Mouse (Mus musculus) retina, embryonic 14.5 days (tissue): ENCODE data around the gene Igfbp6.

Experiments used
- DNase-seq: peaks from one replicate; pipeline ENCODE4 v3.0.0-alpha.2; 2015; ENCODE audit warnings: low spot score

The Igfbp6 gene

DNA sequence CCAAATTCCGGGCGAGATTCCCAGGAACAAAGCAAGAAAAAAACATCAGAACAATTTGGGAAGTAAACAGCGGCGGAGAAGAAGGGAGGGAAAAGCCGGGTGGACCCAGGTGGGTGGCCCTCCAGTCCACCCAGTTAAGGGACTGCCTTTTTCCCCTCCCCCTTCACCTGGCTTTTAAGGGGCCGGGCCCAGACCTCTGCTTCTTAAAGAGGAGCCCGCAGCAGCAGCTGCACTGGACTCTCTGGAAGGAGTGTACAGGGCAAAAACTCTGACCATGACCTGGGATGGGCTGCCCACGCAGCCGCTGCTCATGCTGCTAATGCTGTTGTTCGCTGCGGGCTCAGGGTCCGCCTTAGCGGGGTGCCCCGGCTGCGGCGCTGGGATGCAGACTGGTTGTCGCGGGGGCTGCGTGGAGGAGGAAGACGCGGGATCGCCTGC is at the start of gene Igfbp6:
TSS of gene Igfbp6 (plus strand) at position 89 of the 438 bp plus-strand sequence.
- DNase-seq = peak; percentile 34

DNA sequence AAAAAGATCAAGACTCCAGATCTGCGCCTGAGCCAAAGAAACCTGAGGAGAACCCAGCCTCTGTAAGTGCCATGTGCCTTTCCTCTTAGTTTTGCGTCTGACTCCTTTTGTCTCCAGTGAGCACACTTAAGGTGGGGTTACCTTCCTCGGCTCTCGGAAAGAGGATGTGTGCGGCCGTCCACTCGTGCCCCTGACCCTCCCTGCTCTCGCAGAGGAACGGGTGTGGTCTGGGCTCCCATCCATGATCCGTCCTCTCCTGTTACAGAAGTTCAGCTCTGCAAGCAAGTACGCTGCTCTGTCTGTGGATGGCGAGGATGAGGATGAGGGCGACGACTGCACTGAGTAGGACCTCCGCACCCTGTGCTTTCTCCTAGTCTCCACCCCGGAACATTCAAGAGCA is 49.2 kb upstream of the Igfbp6 start:
- no peak for DNase-seq

DNA sequence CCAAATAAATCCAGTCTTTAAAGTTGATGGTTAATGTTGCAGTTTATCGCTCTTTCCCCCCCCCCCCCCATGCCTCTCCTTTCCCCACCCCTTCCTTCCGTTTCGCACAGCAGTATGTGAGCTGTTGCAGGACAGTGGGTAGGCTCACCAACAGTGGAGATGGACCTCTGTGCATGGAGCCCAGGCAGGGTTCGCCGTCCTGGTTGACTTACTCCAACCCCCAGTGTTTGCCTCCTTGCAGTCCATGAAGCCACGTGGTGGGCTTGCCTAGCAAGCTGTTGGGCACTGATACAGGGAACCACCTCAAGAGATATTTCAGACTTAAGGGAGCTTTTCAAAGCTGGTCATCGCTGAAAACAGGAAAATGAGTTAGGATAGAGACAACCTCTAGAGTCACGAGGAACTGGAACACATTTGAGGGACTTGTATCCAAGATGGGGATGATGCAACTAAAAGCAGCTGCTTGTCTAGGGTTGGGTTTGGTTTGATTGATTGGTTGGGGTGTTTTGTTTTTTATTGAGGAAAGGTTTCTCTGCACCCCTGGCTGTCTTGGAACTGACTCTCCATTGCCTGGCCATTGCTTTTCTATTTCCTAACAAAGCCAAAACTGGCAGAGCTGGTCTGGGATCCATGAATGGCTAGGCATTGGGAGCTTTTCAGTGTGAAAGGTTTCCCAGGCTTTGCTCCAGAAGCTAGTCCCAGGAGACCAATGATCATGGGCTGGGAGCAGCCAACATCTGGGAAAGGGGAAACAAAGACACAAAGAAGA is 46.8 kb upstream of the Igfbp6 start:
- no peak for DNase-seq

DNA sequence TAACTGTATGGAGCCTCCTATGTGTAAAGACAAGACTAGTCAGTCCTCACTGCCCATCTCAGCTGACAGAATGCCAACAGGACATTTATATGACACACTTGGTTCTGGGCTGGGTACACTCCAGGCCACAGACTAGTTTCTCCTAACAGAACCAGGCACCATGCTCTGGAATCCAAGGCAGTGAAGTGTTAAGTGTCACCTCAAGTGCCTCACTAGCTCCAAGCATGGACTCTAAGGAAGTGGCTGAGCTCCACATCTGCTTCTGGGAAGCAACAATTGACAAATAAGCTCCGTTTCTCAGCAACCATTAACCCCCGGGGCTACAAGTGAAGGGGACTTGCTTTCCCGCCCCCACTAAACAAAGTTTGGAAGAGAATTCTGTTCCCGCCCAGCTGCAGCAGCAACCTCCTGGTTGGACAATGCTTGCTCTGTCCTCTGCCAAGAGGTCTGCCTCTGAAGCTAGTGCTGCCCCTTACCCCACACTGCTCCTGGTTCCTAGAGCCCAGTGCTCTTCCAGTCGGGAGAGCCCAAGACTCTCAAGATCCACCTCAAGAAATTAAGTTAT is 46.1 kb upstream of the Igfbp6 start:
- no peak for DNase-seq

DNA sequence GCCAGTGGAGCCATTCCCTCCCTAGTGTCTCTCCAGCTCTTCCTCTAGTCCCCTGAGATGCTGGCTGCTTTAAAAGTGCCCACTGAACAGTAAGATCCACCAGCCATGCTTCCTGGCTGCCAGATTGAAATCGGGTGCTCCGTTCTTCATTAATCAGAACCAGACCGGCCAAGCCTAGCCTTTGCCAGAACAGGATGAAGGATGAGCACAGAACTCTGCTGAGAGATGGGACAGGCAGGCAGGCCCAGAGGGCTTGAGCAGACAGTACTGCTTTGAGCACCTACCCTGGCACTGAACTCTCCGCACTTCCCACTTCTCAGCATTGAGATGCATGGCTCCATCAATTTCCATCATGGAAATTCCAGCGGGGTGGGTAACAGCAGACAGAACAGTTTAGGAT is 44.9 kb upstream of the Igfbp6 start:
- DNase-seq = no peak

DNA sequence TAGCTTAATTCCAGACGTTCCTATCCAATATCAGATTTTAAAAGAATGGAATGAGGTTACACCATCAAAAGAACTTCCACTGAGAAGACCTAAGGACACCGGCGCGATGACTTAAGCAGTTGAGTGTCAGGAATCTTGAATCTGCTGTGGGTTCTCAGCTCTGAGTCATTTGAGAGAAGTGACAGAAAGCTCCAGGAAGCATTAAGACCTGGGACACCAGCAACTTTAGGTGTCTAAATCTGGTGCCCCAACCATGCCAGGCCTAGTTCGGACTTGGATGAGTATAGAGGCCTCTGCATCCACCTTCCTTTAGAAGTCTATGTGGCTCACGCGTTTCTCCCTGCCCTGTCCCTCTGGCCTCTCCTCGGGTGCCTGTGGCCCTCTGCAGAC is 44.4 kb upstream of the Igfbp6 start:
- DNase-seq = no peak

DNA sequence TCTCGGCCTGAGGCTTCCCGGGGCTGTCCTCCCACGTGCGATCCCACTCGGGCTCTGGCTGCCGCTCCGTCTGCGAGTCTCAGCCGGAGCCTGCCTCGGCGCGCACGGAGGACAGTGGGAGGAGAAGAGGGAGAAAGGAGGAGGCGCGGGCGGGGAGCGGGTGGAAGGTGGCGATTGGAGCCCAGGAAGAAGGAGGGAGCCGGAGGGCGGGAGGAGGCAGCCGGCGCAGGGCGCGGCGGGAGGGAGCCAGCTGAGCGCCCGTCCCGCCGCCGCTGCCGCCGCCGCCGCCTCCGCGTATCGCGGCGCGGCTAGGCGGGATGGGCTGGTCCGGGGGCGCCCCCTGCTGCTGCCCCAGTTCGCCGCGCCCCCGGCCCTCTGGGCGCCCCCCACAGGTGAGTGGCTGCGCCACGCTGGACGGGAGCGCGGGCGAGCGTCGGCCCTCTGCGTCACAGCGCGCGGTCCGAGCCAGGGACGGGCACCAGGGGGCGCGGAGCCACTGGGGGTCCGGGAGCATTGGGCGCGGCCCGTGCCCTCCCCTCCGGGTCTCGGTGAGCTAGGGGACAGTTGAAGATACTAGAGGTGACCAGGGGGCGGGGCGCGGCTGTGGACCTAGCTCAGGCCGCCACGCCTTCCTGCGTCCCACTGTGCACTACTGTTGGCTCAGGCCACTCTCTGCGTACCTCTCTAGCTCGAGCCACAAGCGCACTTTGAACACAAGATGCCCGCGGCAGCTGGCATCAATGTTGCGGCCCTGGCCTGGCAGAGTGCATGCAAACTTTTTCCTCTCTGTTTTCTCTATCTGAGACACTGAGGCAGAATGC is 43.8 kb upstream of the Igfbp6 start, which contains the start of gene Tns2:
TSS of gene Tns2 (plus strand) at position 253 of the 821 bp plus-strand sequence.
- DNase-seq = peak; percentile 78

DNA sequence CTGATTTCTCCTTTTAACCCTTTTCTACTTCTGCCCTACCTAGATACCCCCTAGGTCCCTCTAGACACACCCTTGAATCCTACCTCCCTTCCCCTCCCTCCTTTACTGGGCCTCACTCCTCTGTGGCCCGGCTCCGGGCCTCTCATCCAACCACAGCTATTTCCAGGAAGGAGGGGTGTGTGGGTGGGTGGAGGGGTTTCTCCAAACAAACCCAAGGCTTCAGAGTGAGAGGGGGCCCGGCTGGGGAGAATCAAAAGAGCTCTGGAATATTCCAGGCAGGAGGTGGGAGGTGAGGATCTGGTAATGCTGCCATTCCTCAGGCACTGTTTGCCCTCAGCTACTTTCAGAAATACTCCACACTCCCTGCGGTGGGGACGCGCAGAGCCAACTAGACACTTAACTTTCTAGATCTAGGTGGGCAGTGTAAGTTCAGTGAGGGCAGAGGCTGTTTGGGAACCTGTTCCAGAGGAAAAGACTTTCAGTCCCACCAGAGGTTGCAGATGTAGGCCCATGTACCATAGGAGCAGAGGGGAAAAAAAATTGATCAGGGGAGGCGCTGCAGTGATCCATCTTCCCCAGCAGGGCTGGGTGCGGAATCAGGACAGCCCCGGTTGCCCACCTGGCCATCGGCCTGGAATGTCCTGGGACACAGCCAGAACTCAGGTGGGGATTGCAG is 43.0 kb upstream of the Igfbp6 start:
- DNase-seq = no peak

DNA sequence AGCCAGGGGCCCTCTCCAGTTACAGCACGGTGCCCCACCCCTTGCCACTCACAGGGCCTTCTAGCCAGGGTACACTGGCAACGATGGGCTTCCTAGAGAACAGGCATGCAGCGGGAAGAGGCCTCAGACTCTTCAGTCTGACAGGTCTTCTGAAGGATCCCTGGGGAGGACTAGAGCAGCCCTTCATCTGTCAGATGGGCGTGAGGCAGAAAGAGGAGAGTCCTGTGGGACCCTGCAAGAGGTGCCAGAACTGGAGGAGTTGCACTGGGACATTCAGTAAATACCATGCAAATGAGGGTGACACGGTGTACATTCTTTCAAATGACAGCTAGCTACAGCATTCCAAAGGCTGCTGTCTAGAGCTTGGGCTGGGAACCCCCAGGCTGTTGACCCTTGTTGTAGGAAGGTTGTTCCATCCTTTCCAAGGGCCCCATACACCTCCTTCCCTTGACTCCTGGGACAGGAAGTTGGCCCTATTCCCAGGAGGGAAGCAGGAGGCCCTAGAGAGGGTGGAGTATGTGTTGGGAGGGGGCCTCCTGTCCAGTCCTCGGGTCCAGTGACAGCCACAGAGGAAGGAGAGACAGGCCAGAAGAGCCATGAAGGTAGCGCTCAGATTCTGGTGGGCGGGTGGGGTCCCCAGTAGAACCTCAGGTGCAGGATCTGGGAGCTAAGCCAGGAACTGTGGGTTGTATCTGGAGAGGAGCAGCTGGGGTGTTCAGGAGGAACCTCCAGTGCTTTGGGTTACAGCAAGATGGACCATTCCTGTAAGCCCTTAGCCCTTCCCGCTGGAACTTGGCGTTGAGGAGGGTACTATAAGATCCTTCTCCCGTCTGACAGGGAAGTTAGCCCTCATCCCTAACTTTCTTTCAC is 42.3 kb upstream of the Igfbp6 start:
- no peak for DNase-seq

DNA sequence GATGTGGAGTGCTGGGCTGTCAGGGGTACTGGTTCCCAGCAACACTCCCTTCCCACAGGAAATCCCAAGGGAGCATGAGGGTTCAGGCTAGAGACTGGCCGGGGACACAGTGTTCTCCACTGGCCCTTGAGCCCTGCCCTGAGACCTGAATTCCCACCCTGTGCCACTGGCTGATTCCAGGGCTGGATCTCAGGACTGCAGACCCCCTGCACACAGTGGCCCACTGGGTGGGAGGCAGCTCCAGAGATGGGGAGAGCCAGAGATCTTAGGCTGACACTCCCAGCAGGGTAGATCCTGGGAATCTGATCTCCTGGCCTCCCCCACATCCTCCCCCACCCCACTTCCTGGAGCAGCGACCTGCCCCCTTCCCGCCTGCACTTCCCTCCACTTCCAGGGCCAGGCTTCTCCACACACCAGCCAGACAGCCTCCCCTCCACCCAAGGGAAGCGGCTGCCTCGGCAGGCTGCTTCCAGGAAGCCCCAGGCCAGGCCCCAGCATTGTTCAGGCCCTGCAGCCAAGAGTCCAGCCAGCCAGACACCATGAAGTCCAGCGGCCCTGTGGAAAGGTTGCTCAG is 41.5 kb upstream of the Igfbp6 start:
- DNase-seq = no peak

DNA sequence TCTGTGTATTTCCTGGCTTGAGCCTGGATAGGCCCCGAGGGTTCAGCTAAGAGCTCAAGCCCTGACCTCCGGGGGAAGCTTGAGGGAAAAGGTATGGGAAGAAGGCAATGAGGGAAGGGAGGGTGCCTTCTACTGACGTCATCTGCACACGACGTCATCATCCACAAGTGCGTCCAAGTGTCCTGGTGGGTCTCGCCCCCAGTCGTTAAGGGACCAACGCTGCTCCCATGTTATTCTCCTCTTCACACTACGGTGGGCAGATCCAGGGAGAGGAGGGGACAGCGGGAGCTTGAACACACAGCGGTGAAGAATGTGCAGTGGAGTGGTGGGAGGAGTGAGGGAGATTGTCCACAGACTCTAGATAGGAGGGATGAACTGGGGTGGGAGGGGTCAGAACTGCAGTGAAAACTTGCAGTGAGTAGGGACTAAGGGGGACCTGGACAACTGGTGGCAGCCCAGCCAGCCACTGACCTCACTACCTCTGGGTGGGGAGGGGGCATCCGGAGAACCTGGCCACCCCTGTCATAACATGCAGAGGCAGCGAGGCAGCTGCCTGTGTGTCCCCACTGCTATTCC is 40.7 kb upstream of the Igfbp6 start:
- DNase-seq = peak; percentile 80

DNA sequence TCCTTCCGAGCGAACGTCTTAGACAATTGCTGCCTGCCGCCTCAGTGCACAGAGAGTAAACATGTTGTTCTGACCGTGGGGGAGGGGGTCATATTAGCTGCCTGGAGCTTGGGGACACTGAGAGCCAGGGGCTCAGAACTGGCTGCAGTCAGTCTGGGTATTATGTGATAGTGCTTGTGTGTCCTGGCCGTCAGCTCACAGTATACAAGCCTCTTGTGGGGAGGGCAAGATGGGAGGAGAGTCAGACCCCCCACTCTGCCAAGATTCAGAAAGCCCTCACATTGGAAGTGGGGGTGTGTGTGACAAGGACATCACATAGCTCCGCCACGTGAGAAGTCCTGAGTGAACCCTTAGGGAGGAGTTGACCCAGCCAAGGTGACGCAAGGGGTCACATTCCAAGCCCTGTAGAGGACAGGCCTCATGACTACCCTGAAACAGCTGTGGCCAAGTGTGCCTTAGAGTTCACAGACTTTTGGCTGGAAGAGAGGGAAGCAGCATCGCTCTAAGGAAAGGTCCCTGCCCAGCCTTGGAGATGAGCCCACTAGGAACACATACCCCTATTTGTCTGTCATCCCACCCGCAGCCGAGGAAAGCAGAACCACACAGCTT is 40.1 kb upstream of the Igfbp6 start:
- DNase-seq = no peak

DNA sequence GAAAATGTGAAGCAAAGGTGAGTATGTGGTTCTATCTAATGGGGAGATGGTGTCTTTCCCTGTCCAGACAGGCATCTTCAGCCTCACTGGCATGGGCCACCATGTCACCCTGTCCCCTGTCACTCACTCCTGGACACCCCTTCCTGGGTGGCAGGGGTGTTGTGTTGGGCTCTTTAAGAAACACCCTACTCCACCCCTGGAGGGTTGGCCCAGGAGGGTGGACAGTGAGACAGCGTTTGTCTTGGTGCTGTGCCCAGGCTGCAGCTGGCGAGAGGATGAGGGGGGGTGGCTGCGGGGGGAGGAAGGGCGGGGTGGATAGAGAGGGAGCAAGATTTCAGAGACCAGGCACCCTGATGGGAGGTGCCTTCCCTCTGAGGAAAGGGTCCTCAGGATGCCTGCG is 38.8 kb upstream of the Igfbp6 start:
- DNase-seq = no peak

DNA sequence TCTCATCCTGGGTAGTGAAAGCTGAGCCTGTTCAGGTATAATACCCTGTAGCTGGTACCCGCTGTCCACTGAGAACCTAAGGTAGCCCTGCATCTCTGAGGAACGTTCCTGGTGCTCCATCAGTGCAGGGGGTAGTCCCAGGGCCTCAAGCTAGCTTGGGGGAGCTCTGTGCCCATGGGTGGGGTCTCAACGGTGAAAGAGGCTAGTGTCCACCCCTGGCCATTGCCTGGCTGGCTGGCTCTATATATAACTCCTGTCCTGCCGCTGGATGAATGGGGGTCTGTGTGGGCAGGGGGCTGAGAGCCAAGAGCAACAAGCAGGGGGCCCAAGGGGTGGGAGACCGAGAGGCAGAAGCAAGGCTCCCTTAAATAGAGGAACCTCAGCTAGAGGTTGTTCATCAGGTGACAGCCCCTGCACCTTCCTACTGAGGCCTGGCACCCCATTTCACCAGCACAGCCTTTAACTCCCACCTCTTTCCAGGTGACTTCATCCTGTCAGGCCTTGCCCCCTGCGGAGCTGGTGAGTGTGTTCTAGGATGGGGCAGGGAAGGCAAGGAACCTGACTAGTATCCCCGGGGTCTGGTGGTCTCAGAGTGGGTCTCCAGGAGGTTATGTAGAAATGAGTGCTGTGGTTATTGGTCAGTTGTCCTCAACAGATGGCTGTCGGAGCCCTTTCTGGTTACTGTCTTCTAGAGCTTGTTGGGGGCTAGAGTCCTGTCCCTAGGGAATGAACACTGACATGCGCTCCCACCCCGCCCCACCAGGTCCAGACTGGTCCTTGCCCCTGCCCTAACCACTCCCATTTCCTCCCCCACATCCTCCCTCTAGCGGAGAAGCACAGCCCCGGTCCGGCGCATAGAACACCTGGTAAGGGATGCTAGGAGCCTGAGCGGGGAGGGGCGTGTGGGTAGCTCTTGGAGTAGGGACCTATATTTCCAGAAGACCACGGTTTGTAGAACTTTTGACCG is 38.1 kb upstream of the Igfbp6 start:
- DNase-seq = no peak

DNA sequence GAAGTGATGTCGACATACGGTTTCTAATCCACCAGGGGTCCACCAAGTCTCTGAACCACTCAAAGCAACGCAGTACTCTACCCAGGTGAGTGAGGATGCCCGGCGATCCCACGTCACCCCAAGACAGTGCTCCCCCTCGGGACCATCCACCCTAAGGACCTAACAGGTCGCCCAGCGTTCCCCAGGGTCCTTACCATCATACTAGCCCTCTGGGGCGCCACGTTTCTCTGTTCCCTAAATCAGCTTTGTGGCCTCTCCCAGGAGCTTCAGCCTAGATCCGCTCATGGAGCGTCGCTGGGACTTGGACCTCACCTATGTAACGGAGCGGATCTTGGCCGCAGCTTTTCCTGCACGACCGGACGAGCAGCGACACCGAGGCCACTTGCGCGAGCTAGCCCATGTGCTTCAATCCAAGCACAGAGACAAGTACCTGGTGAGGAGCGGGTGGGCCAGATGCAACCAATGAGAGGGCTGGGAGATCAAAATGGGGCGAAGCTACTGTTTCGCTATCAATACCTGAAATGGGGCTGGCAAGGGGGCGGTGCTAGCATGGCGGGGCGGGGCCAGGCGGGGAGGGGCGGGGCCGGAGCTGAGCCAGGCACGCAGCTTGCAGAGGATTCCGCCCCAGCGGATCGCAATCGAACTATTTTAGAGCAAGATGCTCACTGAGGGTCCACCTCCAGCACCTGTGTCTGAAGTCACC is 37.3 kb upstream of the Igfbp6 start:
- DNase-seq = peak; percentile 57

DNA sequence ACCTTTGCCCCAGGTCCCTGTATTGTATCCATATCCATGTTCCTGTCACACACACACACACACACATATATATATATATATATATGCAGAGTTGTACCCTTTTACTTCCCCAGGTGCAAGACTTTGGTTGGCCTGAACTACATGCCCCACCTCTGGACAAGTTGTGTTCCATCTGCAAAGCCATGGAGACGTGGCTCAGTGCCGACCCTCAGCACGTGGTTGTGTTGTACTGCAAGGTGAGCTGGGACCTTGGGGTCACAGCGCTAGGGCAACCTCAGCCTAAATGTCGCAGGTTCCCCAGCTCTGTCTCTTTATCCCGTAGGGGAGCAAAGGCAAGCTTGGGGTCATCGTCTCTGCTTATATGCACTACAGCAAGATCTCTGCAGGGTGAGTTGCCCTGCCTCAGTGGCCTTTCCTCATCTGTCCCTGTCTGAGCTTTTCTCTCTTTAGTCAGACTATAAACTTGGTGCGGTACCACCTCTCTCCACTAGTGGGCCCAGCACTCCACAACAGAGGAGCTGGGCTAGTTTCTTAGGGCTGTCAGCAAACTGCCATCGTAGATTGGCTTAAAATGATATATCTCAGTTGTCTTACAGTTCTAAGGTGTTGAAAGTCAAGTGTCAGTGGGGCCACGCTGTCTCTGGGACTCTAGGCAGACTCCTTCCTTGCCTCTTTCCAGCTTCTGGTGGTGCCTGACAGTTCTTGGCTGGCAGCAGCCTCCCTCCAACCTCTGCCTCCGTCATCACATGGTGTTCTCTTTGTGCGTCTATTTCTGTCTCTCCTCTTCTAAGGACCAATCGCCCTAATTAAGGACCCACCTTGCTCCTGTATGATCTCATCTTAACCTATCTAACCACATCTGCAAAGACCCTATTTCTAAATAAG is 36.2 kb upstream of the Igfbp6 start:
- DNase-seq = peak; percentile 87
